Mouse (Mus musculus): ENCODE measurements around the gene Lamb3. TPM values are rescaled to one million over a fixed set of nuclear protein-coding genes. Genes with fewer than 3 reads are reported as not detected.
"Not testable (repeated sequence)": the region's sequence is repeated elsewhere in the genome, so short reads cannot be mapped to it uniquely, and the experiment has no call there.

Lamb3 gene
- polyA plus RNA-seq, 1 experiment, result not detected

DNA sequence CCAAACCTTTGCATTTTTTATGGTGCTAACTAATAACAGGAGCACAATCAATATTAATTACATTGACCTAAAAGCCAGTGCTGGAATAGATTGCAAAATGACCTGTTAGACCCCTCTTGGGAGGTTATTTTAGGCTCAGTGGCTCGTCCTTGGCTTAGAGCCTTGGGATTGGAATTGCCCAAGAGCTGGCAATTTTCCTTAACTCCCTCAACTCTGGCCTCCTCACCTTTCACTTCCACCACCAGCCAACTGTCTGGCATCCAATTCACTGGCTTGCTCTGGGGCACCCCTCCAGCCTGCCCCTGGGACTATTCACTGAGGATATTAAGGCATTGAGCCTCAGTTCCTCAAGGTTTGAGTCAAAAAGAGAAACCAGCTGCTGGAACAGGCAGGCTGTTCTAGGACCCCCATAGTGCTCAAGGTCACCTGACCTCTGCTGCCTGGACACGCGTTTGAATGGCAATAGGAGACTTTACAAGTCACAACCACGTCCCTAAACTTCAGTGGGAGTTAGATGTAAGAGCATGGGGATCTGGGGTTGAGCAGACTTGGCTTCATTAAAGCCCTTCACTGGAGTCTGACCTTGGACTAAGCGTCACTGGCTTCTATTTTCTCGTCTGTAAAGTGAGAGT, 71.0 kb downstream of the Lamb3 start:
- H3K4me3 ChIP-seq (replicated peaks), result no peak overlapping the region
- TF ChIP-seq GATA1 (IDR thresholded peaks at IDR 0.05; ENCODE audit: low read length), result no peak
- TF ChIP-seq TAL1 (IDR thresholded peaks at IDR 0.05; ENCODE audit: low read length), result no peak
- H3K36me3 ChIP-seq (ENCODE audit: control insufficient read depth), result no peaks in the 10 kb centered on the region
- H3K27me3 ChIP-seq (ENCODE audit: control insufficient read depth), result no peaks in the 10 kb centered on the region
- no peaks in the 10 kb centered on the region for H3K9me3 ChIP-seq (ENCODE audit: control insufficient read depth, low read length)
- no peaks in the 10 kb centered on the region for H3K4me1 ChIP-seq (ENCODE audit: control insufficient read depth)

DNA sequence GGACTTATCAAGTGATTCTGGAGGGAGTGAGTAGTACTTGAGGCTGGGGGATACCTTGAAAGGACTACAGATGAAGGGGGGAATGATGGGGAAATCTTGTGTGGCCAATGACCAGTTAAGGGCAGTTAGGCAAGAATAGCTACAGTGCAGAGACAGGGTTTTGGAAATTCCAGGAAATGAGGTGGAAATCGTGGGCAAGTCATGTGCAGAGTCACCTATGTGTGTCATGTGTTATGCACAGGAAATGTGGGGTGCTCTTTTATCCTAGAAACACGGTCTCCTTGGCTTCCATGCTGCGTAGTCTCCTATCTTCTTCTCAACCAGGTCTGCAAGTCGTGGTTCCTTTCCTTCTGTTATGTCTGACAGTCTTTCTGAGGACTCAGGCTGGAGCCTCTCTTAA, 72.0 kb downstream of the Lamb3 start:
- no peaks in the 10 kb centered on the region for H3K9me3 ChIP-seq (ENCODE audit: control insufficient read depth, low read length)
- TF ChIP-seq TAL1 (IDR thresholded peaks at IDR 0.05; ENCODE audit: low read length) (no peak), GATA1 (IDR thresholded peaks at IDR 0.05; ENCODE audit: low read length) (no peak)
- no peaks in the 10 kb centered on the region for H3K27me3 ChIP-seq (ENCODE audit: control insufficient read depth)

DNA sequence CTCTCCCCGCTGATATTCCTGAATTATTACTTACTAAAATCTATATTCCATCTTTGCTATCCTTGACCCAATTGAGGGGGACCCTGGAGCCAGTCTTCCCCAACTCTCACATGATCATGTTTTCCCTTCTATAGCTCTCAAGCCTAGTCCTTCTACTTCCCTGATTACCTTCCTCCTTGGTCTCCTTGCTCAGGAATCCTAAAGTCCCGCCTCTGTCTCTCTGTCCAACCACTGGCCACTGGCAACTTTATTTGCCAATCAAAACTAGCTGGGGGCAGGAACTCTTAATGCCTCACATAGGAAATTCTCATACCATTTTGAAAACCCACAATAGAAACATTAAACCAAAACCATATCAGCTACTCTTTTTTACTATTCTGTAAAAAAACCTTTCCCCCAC, 73.8 kb downstream of the Lamb3 start:
- no peak overlapping the region for H3K4me3 ChIP-seq (replicated peaks)
- H3K9me3 ChIP-seq (ENCODE audit: control insufficient read depth, low read length), result no peaks in the 10 kb centered on the region
- no peaks in the 10 kb centered on the region for H3K36me3 ChIP-seq (ENCODE audit: control insufficient read depth)
- no peaks in the 10 kb centered on the region for H3K4me1 ChIP-seq (ENCODE audit: control insufficient read depth)
- H3K27me3 ChIP-seq (ENCODE audit: control insufficient read depth), result no peaks in the 10 kb centered on the region
- TF ChIP-seq TAL1 (IDR thresholded peaks at IDR 0.05; ENCODE audit: low read length) (no peak), GATA1 (IDR thresholded peaks at IDR 0.05; ENCODE audit: low read length) (no peak)

More for the DNA sequence above, 72.0 kb downstream of the Lamb3 start:
- Histone ChIP-seq H3K4me1 (ENCODE audit: control insufficient read depth) (no peaks in the 10 kb centered on the region), H3K4me3 (replicated peaks) (no peak overlapping the region), H3K36me3 (ENCODE audit: control insufficient read depth) (no peaks in the 10 kb centered on the region)

DNA sequence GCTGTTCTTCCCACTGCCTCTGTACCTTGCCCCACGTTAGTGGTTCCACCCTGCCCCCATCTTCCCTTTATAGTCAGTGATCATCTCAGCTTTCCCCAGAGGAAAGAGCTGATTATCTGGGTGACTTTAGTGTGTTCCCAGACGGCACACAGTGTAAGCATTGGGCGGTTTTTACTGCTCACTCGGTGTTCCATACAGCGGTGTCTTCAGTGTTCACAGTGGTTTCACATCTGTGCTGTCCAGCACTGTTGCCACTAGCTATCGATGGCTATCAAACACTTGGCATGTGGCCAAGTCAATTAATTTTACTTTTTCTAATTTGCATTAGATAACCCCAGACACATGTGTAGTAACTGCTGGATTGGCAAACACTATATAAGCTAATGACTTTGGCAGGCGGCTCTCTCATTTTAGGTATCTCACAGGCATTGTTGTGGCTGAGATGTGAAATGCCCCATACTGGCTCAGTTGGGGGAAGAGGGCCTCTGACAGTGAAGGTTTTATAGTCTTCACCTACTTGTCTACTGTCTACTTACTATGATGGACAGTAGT, 76.8 kb downstream of the Lamb3 start:
- Histone ChIP-seq H3K4me3 (replicated peaks) (no peak overlapping the region), H3K9me3 (ENCODE audit: control insufficient read depth, low read length) (no peaks in the 10 kb centered on the region), H3K27me3 (ENCODE audit: control insufficient read depth) (no peaks in the 10 kb centered on the region), H3K4me1 (ENCODE audit: control insufficient read depth) (no peaks in the 10 kb centered on the region), H3K36me3 (ENCODE audit: control insufficient read depth) (no peaks in the 10 kb centered on the region)
- TF ChIP-seq TAL1 (IDR thresholded peaks at IDR 0.05; ENCODE audit: low read length), result no peak

DNA sequence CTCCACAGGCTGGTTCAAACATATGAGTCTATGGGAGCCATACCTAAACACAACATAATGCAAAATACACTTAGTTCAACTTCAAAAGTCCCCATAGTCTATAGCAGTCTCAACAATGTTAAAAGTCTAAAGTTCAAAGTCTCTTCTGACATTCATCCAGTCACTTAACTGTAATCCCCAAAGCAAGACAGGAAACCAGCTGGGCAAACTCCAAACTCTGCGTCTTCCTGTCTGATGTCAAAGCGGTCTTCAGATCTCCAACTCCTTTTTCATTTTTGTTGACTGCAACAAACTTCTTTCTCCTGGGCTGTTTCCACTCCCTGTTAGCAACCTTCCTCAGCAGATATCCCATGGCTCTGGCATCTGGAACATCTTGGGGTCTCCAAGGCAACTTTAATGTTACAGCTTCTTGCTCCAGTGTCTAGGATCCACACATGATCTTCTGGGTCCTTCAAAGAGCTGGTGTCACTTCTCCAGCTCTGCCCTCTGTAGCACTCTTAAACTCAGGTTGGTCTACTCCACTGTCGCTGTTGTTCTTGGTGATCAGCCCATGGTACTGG, 78.3 kb downstream of the Lamb3 start:
- H3K27me3 ChIP-seq (ENCODE audit: control insufficient read depth); H3K36me3 ChIP-seq (ENCODE audit: control insufficient read depth); H3K4me1 ChIP-seq (ENCODE audit: control insufficient read depth); H3K9me3 ChIP-seq (ENCODE audit: control insufficient read depth, low read length); H3K4me3 ChIP-seq (replicated peaks): not testable (repeated sequence)

DNA sequence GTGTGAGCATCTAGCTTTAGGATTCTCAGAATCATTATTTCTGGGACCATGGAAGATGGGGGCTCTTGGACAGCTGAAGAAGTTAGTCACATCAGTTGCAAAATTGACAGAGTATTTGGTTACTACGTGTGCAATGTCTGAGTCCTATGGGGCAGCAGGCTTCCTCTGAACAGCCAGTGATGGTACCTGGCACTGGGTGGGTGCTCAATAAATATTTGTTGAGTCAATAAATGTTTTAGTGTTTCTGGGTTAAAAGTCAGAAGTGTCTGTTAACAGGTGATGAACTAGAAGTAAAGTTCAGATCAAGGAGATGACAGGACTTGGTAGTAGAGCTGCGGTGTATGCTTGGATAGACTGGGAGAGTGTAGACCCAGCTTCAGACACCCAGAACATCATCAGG, 80.1 kb downstream of the Lamb3 start:
- TF ChIP-seq GATA1 (IDR thresholded peaks at IDR 0.05; ENCODE audit: low read length), result no peak
- TF ChIP-seq TAL1 (IDR thresholded peaks at IDR 0.05; ENCODE audit: low read length), result no peak

DNA sequence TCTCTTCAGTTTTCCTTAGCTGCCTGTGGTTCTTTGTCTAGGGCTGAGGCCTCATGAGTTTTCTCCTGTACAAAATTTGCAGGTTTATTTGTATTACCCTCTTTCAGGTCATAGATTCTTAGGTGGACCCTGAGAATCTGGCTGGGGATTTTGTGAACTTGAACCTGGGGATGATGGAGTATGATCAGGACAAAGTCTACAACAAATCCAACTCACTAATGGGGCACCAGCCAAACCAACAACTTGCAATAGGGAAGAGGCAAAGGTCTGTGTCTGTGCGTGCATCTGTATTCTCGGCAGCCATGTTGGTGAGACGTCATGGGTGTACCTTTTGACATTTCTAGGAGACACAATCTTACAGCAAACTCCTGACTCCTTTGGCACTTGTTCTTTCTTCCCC, 81.6 kb downstream of the Lamb3 start:
- Histone ChIP-seq H3K9me3 (ENCODE audit: control insufficient read depth, low read length) (no peaks in the 10 kb centered on the region), H3K36me3 (ENCODE audit: control insufficient read depth) (no peaks in the 10 kb centered on the region)

More for the DNA sequence above, 80.1 kb downstream of the Lamb3 start:
- Histone ChIP-seq H3K36me3 (ENCODE audit: control insufficient read depth) (no peaks in the 10 kb centered on the region), H3K9me3 (ENCODE audit: control insufficient read depth, low read length) (no peaks in the 10 kb centered on the region), H3K4me3 (replicated peaks) (no peak overlapping the region), H3K4me1 (ENCODE audit: control insufficient read depth) (no peaks in the 10 kb centered on the region), H3K27me3 (ENCODE audit: control insufficient read depth) (no peaks in the 10 kb centered on the region)

DNA sequence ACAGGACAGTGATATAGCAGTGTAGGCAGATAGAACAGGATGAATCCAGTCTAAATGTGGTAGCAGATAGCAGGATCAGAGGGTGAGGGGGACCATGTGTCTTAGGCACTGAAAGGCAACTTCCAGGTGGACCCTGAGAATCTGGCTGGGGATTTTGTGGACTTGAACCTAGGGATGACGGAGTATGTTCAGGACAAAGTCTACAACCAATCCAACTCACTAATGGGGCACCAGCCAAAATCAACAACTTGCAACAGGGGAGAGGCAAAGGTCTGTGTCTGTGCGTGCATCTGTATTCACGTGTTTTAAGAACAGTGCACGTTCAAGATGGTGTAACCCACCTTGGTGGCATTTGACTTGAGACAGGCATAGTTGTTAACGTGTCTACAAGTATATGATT, 82.4 kb downstream of the Lamb3 start:
- Histone ChIP-seq H3K36me3 (ENCODE audit: control insufficient read depth) (no peaks in the 10 kb centered on the region), H3K27me3 (ENCODE audit: control insufficient read depth) (no peaks in the 10 kb centered on the region), H3K4me3 (replicated peaks) (no peak overlapping the region), H3K9me3 (ENCODE audit: control insufficient read depth, low read length) (no peaks in the 10 kb centered on the region), H3K4me1 (ENCODE audit: control insufficient read depth) (no peaks in the 10 kb centered on the region)
- TF ChIP-seq TAL1 (IDR thresholded peaks at IDR 0.05; ENCODE audit: low read length) (no peak), GATA1 (IDR thresholded peaks at IDR 0.05; ENCODE audit: low read length) (no peak)

More for the DNA sequence above, 81.6 kb downstream of the Lamb3 start:
- Histone ChIP-seq H3K4me1 (ENCODE audit: control insufficient read depth) (no peaks in the 10 kb centered on the region), H3K27me3 (ENCODE audit: control insufficient read depth) (no peaks in the 10 kb centered on the region), H3K4me3 (replicated peaks) (no peak overlapping the region)
- TF ChIP-seq TAL1 (IDR thresholded peaks at IDR 0.05; ENCODE audit: low read length) (no peak), GATA1 (IDR thresholded peaks at IDR 0.05; ENCODE audit: low read length) (no peak)

DNA sequence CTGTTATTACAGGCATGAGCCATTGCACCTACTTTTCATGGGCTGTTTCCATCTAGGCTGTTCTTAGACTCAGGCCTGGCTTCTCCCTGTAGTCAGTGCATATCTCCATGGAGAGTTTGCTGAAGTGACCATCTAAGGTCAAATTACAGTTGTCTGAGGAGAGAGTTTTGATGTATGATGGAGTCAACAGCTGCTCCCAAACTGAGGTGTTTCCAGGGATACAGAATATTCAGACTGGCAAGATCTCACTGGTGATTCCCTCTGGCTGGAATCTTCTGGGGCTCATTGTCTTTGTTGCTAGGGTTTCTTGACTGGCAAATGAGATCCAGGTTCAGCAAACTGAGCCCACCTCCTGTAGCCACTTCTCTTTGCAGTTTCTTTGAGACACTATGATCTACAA, 83.2 kb downstream of the Lamb3 start:
- no peaks in the 10 kb centered on the region for H3K36me3 ChIP-seq (ENCODE audit: control insufficient read depth)
- no peaks in the 10 kb centered on the region for H3K9me3 ChIP-seq (ENCODE audit: control insufficient read depth, low read length)
- H3K4me3 ChIP-seq (replicated peaks), result no peak overlapping the region
- H3K27me3 ChIP-seq (ENCODE audit: control insufficient read depth), result no peaks in the 10 kb centered on the region
- no peaks in the 10 kb centered on the region for H3K4me1 ChIP-seq (ENCODE audit: control insufficient read depth)
- TF ChIP-seq GATA1 (IDR thresholded peaks at IDR 0.05; ENCODE audit: low read length) (no peak), TAL1 (IDR thresholded peaks at IDR 0.05; ENCODE audit: low read length) (no peak)

DNA sequence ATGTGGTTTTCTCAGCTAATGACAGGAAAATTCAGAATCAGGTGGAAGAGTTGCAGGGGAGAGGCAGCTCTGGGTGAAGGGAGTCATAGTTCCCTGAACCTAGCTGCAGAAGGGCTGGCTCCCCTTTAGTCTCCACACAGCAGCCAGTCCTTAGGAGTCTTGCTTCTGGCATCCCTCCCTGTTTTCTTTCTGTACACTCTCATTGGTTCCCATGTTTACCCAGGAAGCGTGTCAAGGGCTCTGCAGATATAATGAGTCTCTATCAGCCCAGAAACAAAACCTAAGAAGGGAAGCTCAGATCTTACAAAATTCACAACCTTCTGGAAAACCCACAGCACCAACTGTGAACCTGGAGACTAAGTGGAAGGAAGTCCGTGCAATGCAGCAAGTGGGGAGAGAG, 85.5 kb downstream of the Lamb3 start:
- H3K27me3 ChIP-seq (ENCODE audit: control insufficient read depth), result no peaks in the 10 kb centered on the region
- no peaks in the 10 kb centered on the region for H3K36me3 ChIP-seq (ENCODE audit: control insufficient read depth)
- no peak overlapping the region for H3K4me3 ChIP-seq (replicated peaks)
- no peak for TF ChIP-seq GATA1 (IDR thresholded peaks at IDR 0.05; ENCODE audit: low read length)
- TF ChIP-seq TAL1 (IDR thresholded peaks at IDR 0.05; ENCODE audit: low read length), result no peak
- H3K4me1 ChIP-seq (ENCODE audit: control insufficient read depth), result no peaks in the 10 kb centered on the region
- H3K9me3 ChIP-seq (ENCODE audit: control insufficient read depth, low read length), result no peaks in the 10 kb centered on the region

Data from erythroblast, embryonic 14.5 days (primary cell).